Mouse (Mus musculus) natural killer cell, adult 2 months (primary cell): Measurements from ENCODE around the gene Gm28372.

ENCODE experiments used
- DNase-seq, 2 experiments: peaks; one replicate each; pipeline ENCODE4 v3.0.0; 2022; ENCODE audit warnings: low spot score in 2 of 2

The Gm28372 gene

GRCm38 (mm10) chr2:130411558-130412495 is 6.8 kb downstream of the Gm28372 start:
- DNase-seq: peak; percentile 55 to 60

GRCm38 (mm10) chr2:130412775-130413174 is 7.7 kb downstream of the Gm28372 start:
- DNase-seq: no peak

GRCm38 (mm10) chr2:130414094-130414856 is 9.2 kb downstream of the Gm28372 start:
- DNase-seq: no peak

GRCm38 (mm10) chr2:130421781-130422620 is 17.0 kb downstream of the Gm28372 start:
- no peak for DNase-seq

GRCm38 (mm10) chr2:130423397-130424125 is 18.5 kb downstream of the Gm28372 start:
- peak; percentile 64 to 77 for DNase-seq

GRCm38 (mm10) chr2:130424126-130424853 is 19.3 kb downstream of the Gm28372 start, which contains the start of the genes Vps16 and Pced1a:
Gene Vps16, plus strand, starts transcription at chr2:130424339.
Gene Pced1a, minus strand, starts transcription at chr2:130424701.
- peak; percentile 91 for DNase-seq

GRCm38 (mm10) chr2:130425112-130425511 is 20.1 kb downstream of the Gm28372 start:
- DNase-seq: no peak

GRCm38 (mm10) chr2:130429851-130430250 is 24.8 kb downstream of the Gm28372 start:
- no peak for DNase-seq

GRCm38 (mm10) chr2:130430484-130430883 is 25.4 kb downstream of the Gm28372 start:
- no peak for DNase-seq

- no peak for DNase-seq
These were observed 27.1 kb downstream of the Gm28372 start for GRCm38 (mm10) chr2:130432157-130432556.

GRCm38 (mm10) chr2:130433152-130433551 is 28.1 kb downstream of the Gm28372 start:
- peak; percentile 42 to 51 for DNase-seq

GRCm38 (mm10) chr2:130436769-130437168 is 31.7 kb downstream of the Gm28372 start:
- DNase-seq: no peak

GRCm38 (mm10) chr2:130438861-130439260 is 33.8 kb downstream of the Gm28372 start:
- no peak for DNase-seq

- no peak for DNase-seq
These were observed 34.9 kb downstream of the Gm28372 start for GRCm38 (mm10) chr2:130439840-130440480.

- DNase-seq: no peak
These were observed 37.1 kb downstream of the Gm28372 start for GRCm38 (mm10) chr2:130442162-130442561.

GRCm38 (mm10) chr2:130448449-130448848 is 43.4 kb downstream of the Gm28372 start:
- DNase-seq: no peak

GRCm38 (mm10) chr2:130449021-130449793 is 44.2 kb downstream of the Gm28372 start:
- no peak for DNase-seq

- peak; percentile 78 to 83 for DNase-seq
These were observed 44.9 kb downstream of the Gm28372 start, which contains the start of gene Ptpra for GRCm38 (mm10) chr2:130449794-130450433. Gene Ptpra, plus strand, starts transcription at chr2:130450278.
